Mouse (Mus musculus) brain, embryonic 18.5 days (tissue): ENCODE measurements around the gene Tmprss11g.

Experiments used
- DNase-seq: peaks from one replicate; pipeline ENCODE4 v3.0.0-alpha.2; 2012; ENCODE audit warnings: low read depth, low spot score

Gene Tmprss11g

DNA sequence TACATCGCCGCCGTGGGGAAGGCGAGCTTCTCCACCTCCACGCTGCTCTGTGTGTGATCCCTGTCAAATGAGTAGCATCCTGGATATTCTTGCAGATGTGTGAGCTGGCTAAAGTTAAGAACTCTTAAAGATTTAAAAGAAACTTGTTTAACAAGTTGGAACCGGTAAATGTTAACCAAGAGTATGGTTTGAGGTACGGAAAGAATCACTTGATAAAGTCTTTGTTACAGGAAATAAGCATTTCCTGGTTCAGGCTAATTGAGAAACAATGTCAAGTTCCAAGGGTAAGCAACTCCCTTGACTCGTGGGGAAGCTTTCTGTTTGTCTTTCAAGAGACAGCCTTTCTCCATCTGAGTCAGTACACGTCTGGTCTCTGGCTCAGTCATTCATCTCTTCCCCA lies at the start of gene Tmprss11g:
Tmprss11g (minus strand) TSS at position 101 of the 400 bp plus-strand sequence.
- no peak for DNase-seq

DNA sequence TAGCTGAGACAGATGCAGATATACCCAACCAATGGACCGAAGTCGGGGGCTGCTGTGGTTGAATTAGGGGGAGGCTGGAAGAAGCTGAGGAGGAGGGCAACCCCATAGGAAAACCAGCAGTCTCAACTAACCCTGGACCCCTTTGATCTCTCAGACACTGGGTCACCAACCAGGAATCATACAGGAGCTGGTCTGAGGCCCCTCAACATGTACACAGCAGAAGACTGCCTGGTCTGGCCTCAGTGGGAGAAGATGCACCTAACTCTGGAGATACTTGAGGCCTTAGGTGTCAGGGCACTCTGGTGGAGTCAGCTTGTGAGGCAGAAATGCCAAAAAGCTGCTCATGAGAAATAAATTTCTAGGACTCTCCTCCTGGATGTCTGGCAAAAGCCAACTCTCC lies 28.3 kb upstream of the Tmprss11g start:
- DNase-seq = no peak

DNA sequence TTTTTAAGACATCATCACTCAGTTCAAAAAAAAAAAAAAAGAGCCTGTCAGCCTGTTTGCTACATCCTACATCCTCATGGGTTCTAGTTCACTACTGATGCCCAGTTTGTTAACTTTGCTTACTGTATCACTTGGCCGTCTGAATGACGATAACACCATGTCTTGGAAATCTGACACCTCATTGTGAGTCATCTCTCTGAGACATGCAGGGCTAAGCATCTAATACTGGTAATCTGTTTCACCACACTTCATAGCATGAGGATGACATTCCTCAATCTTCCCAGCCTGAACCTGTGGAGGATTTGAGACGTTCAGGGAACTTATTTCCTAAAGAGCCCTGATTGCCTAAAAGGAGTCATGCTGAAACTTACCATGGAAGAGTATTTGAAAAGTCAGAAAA lies 22.2 kb upstream of the Tmprss11g start:
- no peak for DNase-seq

DNA sequence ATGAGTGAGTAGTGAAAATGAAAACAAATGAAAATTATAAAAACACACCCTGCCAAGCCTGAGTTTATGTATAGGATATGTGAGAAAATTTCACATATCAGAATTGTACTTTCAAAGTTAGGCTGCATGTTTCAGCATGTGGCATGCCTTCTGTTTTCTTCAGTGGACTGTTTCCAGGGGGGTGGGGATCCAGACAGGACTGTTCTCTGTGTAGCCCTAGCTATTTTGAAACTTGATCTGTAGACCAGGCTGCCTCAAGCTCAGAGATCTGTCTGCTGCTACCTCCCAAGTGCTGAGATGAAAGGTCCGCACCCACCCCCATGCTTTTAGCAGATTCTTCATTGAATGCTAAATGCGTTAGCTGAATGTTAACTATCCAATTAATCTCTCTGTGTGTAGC lies 10.3 kb upstream of the Tmprss11g start:
- no peak for DNase-seq

DNA sequence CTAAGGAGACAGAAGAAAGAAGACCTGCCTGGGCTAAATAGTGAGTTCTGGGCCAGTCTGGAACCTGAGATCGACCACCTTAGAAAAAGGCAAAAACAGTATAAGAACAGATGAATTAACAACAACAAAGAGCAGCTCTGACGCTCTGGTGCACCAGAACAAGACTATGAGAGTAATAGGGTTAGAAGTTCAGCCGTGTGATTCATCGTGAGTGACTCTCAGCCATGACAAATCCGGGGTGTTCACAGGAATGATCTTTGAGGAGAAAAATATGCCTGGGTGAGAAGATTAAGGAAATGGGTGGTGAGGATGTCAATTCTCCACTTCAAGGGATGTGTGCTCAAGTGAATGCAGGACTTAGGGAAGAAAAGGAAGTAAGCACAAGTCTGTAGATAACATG lies 6.9 kb downstream of the Tmprss11g start:
- DNase-seq = no peak

DNA sequence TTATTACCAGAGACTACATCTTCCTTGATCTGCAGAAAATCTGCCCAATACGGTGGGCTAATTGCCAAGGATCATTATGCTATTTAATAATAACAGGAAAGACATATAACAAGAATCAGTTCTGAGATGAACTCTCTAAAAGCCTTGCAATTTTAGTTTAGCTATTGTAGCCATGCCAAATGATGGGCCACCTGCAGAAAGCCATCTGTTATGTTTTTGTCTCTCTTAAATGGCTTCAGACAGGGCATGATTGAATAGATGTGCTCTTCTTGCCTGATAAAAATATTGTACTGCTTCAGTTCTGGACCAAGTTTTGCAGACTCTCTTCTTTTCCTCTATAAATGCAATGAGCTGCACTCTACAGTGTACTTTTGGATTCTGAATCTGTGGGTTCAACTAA lies 24.9 kb downstream of the Tmprss11g start:
- DNase-seq = no peak

DNA sequence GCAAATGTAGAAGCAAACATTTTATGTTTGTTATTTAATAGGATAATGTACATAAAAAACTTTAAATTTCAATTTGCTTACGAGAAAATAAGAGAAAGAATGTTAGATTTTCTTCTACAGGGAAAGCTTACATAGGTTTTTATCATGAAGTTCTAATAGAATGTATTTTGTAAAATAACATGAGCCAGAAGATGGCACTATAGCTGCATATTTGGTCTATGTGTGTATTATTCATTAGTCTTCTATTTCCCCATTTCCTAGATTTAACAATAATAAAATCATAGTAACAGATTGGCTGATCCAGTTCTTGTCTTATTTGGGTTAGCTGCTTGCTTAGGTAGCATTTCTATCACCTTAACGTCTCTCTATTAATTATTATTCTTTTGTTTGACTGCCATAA lies 35.8 kb downstream of the Tmprss11g start:
- no peak for DNase-seq

DNA sequence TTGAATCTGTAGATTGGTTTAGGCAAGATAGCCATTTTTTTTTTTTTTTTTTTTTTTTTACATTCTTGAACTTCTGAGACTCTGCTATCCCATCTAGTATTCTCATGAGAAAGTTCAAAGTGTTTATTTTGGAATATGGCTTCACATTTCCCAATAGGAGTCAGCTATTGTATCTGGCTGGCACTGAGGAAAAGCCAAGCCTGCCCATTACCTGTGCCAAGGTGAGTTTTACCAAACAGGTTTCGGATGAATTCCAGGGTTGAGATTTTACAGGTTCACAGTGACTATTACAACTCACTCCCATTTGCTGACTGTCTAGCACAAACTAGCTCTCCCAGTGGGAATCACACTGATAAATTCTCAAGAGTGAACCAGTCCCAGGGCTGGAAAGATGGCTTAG lies 36.4 kb downstream of the Tmprss11g start:
- DNase-seq = no peak

DNA sequence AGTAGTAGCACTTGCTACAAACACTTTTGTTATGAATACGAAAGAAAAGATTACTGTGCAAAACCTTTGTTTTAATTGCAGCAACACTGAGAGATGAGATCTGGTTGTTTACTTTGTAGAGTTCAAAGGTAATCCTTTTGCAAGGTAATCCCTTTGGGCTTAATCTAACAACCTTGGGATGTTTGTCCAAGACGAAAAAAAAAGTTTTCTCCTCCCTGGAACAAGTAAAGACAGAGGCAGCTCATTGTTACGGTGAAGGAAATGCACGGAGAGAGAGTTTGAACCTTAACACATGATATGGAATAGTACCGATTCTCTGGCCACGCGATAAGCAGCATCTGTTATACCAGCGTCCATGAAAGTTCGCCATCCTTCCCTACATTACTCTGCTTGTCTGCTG lies 44.5 kb downstream of the Tmprss11g start:
- DNase-seq = no peak

DNA sequence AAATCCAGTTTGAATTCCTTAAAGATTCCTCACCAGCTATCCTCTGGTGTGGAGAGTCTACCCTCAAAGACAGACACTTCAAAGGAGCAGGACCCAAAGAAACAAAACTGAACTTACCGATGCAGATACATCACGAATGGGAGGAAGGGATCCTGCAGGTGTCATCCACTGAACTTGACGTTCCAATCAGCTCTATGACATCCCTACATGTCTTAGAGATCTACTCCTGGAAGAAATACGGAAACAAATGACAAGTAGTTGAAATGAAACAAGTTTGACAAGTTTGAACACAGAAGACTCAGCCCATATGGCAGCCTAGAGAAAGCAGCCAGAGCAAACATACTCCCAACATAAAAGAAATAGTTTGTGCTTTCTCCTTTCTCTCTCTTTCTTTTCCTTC lies 49.5 kb downstream of the Tmprss11g start, which contains the start of gene Tmprss11a:
Tmprss11a (minus strand) TSS at position 101 of the 400 bp plus-strand sequence.
- no peak for DNase-seq

DNA sequence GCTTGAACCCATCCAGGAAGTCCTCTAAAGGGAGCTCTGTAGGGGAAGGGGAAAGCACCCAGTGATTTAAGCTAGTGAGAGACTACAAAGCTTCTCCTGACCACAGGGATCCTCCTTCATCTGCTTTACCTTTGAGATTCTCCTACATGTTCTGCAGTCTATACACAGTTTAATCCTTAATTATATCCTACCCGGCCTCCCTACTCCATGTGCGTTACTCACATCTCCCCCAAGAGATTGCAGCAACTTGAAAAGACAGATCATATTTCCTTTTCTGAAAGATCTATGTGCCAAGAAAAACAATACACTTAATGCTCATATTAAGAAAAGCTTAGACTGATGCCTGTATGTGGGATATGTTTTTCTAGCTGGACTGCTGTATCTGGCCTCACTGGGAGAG lies 79.1 kb downstream of the Tmprss11g start:
- DNase-seq = no peak

DNA sequence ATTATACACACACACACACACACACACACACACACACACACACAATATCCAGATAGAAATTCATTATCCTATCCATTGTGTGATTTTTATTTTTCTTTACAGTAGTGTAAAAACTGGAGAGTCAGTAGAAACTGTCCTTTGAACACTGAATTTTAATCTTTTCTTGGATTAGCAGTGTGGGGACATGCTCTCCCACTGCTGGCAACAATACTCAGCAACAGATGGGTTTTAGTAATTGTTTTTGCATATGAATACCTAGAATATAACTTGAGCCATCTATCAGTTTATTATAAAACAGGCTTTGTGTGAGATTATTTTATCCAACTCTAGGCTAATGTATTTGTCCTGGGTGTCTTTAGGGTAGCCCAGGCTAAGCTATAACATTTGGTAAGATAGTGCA lies 79.9 kb downstream of the Tmprss11g start:
- no peak for DNase-seq
